Mouse (Mus musculus) erythroid progenitor cell, adult 5-6 weeks (primary cell): ENCODE results near the gene Nans. TPM values are rescaled to one million over a fixed set of nuclear protein-coding genes. Genes with fewer than 3 reads are reported as not detected.

Experiments used
- ATAC-seq: replicated peaks from 2 replicates; pipeline ENCODE4 v1.8.0; 2016; ENCODE audit warnings: moderate number of reproducible peaks, mild to moderate bottlenecking, moderate TSS enrichment, inconsistent platforms; ENCODE audit not compliant: poor library complexity, low FRiP score, severe bottlenecking
- total RNA-seq, 2 experiments: library from RNA; stranded (forward) in 1 of 2; stranded (reverse) in 1 of 2; fragments of 150-400 nt in 1 of 2; fragments of 186-747, 209-891 nt in 1 of 2; gene quantifications; 2 replicates each; pipeline versions ENCODE4 v1.2.3 to v1.2.4; 2015 to 2017; ENCODE audit warnings: low replicate concordance in 2 of 2

The Nans gene
- total RNA-seq (2015; ENCODE audit: low replicate concordance), result 25.6 and 32.4 TPM in 2 replicates
- total RNA-seq (2017; ENCODE audit: low replicate concordance), result 22.1 and 29.0 TPM in 2 replicates

- peak; percentile 97 for ATAC-seq
Observed at GRCm38 (mm10) chr4:46489028-46489925, at the start of gene Nans. Nans (plus strand) TSS chr4:46489248.

DNA sequence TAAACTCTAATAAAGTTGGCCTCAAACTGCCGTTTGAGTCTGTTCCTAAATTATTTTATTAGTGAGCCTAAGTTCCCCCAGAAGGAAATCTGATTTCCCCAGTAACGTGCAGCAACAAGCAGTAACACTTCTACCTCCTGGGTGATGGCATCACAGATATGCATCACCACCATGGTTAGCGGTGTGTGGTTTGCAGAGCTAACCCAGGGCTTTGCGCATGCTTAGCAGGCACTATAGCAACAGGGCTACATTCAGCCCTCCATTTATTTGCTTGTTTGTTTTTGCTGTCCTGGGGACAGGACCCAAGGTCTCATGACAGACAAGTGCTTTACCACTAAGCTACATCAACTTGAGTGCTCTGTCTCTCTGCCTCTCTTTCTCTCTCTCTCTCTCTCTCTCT is 46.5 kb upstream of the Nans start:
- peak; percentile 30; the same call in 1 of the 2 replicates for ATAC-seq

DNA sequence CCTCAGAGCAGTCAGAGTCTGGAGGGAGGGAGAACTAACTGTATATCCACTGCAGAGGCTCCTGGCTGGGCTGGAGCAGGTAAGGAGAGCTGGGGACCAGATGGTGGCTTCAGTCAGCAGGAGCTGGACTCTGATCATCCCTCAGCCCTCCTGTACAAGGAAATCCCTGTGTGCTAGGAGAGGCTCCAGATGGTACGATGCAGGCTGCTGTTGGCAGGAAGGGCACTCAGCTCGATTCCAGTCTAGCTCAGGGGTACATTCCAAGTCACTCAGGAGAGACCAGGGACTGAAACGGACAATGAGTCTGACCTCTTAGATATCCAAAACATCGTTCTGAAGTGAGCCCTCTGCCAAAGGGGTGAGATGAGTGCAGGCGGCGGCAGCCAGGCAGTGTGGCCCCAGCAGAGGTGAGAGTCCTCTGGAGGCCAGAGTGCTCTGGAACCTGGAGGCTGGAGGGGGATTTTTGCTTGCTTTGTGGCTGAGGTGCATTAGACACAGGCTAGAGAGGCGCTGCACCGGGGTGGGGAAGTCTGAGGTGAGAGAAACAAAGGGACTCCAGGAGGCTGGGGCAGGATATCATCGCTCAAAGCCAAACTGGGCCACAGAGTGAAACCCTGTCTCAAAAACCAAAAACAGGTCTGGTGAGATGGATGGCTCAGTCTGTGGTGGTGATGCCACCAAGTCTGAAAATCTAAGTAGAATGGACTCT is 43.7 kb upstream of the Nans start:
- no peak for ATAC-seq

DNA sequence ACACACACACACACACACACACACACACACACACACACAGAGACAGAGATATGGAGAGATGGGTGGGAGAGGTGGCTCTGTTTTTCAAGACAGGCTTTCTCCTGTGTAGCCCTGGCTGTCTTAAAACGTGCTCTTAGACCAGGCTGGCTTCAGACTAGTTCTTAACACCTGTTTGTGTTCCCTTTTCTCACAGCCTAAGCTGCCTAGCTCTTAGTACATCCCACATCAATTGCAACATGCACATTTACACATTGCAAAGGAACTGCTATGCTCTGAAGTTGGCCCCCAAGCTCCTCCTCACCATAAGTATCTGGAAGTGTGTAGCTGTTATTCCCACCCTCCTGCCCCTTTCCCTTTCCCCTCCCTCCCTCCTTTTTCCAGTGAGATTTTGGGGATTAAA is 41.6 kb upstream of the Nans start:
- ATAC-seq, result no peak

DNA sequence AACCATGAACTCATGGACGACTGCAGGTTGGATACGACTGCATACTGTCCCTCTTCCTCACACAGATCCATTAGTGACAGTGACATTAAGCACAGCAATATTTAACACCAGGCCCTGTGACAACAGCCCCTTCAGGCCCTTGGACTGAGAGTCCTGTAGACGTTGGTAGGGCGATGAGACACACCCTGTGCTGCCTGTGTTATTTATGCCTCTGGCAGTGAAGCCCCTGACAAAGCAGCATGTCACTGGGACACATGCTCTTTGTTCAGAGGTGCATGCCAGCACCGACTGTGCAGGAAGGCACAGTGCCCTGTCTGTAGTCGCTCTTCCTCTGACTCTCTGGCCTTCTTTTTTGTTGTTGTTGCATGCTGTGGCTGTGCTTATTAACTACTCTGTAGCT is 40.2 kb upstream of the Nans start:
- peak; percentile 13; the same call in 1 of the 2 replicates for ATAC-seq

DNA sequence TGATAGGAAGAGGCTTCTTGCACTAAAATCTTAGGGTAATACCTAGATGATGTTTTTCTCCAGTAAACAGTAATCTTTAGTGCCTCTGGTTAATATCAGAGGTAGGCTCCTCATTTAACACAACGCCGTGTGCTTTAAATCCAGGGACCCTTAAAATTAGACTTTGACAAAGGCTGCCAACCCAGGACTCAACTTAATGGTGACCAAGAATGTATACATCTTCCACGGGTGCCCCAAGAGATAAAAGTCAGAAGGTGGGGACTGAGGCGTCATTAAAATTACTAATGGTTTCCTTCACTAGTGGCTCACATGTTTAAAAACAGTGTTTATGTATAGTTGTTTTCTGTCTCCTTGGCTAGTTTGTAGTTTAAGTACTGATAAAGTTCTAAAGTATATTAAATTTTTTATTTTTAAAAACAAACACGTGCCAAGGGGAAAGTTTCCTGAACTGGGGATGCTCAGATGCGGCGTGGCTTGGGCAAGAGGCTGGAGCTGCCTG is 39.0 kb upstream of the Nans start:
- ATAC-seq, result no peak

DNA sequence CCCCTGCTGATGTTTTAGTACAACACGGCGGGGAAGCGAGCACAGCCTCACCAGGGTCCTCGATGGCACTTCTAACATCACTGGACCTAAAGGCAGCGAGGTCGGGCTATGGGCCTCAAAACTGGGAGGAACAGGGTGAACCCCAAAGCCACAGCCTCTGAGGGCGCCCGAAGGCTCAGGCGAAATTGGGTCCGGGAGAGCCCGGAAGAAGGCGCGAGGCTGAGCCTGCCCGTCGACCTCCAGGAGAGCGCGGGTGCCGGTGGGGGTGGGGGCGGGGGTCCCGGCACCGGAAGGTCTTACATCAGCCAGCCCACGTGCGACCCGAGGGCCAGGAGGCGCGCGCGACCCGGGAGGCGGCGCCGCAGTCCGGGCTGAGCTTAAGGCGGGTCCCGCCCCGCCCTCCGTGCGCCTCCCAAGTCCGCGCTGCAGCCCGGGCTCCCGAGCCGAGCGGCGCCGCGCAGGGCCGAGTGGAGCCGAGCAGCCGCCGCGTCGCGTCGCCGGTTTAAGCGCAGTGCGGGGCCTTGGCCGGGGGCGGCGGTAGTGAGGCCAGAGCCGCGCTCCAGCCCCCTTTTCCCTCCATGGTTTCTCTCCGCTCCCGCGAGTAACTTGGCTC is 38.4 kb upstream of the Nans start, which contains the start of gene Anp32b:
TSS of gene Anp32b (plus strand) at position 384 of the 613 bp plus-strand sequence.
- ATAC-seq, result peak; percentile 73

- no peak for ATAC-seq
Observed at GRCm38 (mm10) chr4:46451240-46451757, 37.7 kb upstream of the Nans start.

- ATAC-seq, result no peak
Observed at GRCm38 (mm10) chr4:46451758-46452480, 37.1 kb upstream of the Nans start.

DNA sequence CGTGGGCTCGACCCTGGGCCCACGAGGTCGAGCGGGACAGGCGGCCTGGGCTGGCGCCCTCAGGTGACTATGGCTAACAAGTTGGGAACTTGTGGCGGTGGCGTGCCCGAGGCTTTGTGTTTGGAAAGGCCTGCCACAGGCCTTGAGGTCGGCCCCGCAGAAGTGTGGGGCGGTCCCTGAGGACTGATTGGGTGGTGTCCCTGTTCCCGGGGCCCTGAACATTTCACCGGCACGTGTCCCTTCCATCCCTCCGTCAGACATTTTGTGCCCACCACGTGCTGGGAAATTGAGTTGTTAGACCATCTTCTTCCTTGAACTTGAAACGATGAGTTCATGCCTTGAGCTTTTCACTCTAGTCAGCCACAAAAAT is 36.6 kb upstream of the Nans start:
- peak; percentile 47 for ATAC-seq

- no peak for ATAC-seq
Observed at GRCm38 (mm10) chr4:46452855-46453719, 36.0 kb upstream of the Nans start.

GRCm38 (mm10) chr4:46454097-46454864 is 34.8 kb upstream of the Nans start:
- peak; percentile 52 for ATAC-seq

DNA sequence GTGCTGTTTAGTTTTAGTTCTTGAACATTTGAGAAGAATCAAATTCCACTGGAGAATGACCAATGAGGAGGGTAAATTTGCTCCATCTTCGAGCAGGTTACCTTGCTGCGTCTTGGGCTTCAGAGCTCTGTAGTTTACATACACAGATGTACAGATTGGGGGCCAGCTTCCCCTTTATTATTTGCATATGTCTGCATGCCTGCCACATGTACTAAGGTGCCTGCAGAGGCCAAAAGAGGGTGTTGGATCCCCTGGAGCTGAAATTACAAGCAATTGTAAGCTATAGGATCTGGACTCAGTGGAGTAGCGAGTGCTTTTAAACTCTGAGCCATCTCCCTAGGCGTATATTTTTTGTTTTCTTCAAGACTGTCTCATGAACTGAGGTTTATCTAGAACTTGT is 32.3 kb upstream of the Nans start:
- ATAC-seq, result no peak

DNA sequence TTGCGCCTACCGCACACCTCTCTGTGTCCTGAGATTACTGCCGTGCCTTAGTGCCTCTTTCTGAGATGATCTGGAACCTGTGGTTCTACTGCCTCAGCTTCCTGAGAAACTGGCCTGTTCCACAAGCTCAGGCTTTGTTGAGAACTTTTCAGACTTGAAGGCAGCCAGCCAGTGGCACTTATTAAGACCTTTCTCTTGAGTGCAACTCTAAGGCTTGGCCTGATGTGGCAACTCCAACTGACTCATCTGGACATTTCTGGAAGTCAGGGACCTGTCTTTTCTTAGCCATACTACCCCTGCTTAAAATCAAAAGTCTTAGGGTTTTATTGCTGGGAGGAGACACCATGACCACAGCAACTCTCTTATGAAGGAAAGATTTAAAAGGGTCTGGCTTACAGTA is 31.9 kb upstream of the Nans start:
- no peak for ATAC-seq

GRCm38 (mm10) chr4:46458411-46458810 is 30.6 kb upstream of the Nans start:
- ATAC-seq, result no peak

GRCm38 (mm10) chr4:46463130-46463830 is 25.8 kb upstream of the Nans start:
- peak; percentile 76 for ATAC-seq

GRCm38 (mm10) chr4:46465740-46466139 is 23.3 kb upstream of the Nans start:
- no peak for ATAC-seq
